Mouse (Mus musculus) adipocyte (in vitro differentiated cells): Measurements from ENCODE around the gene Fbxw2.
A peak's percentile ranks its signal among the peaks of the same experiment; 100 is the strongest.
"Not testable (repeated sequence)": the region's sequence is repeated elsewhere in the genome, so short reads cannot be mapped to it uniquely, and the experiment has no call there.

Experiments used
- DNase-seq: peaks from one replicate; pipeline ENCODE4 v3.0.0-alpha.2; 2016; ENCODE audit warnings: low spot score

The Fbxw2 gene

GRCm38 (mm10) chr2:34773673-34774072 is 52.4 kb downstream of the Fbxw2 start:
- DNase-seq = no peak

- peak; percentile 58 for DNase-seq
These were observed 53.6 kb downstream of the Fbxw2 start for GRCm38 (mm10) chr2:34772252-34773235.

DNA sequence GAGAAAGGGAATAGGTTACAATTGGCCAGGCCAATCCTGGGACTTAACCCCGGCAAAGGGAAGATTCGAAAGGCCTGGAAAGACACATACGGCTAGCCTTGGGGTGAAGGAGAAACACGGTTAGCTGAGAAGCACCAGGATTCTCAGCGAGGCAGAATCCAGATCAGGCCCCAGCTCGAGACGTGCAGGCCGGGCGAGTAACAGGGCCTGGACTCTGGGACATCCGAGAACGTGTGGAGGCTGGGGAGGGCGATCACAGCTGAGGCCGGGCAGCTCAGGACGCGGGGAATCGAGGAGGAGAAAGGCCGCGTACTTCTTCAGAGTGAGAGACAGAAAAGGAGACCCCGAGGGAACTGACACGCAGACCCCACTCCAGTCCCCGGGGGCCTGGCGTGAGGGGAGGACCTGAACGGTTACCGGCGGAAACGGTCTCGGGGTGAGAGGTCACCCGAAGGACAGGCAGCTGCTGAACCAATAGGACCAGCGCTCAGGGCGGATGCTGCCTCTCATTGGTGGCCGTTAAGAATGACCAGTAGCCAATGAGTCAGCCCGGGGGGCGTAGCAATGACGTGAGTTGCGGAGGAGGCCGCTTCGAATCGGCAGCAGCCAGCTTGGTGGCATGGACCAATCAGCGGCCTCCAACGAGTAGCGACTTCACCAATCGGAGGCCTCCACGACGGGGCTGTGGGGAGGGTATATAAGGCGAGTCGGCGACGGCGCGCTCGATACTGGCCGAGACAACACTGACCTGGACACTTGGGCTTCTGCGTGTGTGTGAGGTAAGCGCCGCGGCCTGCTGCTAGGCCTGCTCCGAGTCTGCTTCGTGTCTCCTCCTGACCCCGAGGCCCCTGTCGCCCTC is 54.5 kb downstream of the Fbxw2 start, which contains the start of gene Hspa5:
TSS of gene Hspa5 (plus strand) at position 603 of the 859 bp plus-strand sequence.
- peak; percentile 100 for DNase-seq

DNA sequence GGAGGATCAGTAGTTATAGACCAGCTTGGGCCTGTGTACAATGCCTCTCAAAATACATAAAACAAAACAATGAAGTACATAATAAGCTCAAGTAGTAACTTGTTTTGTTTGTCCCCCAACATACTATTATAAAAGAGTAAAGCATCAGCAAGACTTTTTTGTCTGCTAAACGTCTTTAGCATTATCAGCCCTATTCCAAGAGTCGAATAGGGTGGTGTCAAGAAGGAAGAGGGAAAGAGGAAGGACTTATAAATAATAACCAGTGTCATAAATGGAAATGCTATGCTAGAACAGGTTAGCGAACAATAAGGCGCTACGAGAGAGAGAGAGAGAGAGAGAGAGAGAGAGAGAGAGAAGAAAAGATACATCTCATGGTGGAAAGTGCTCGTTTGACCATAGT is 55.2 kb downstream of the Fbxw2 start:
- DNase-seq = no peak

- no peak for DNase-seq
These were observed 56.1 kb downstream of the Fbxw2 start for GRCm38 (mm10) chr2:34770049-34770448.

- DNase-seq = no peak
These were observed 61.3 kb downstream of the Fbxw2 start for GRCm38 (mm10) chr2:34764801-34765200.

GRCm38 (mm10) chr2:34762872-34763271 is 63.2 kb downstream of the Fbxw2 start:
- DNase-seq = no peak

DNA sequence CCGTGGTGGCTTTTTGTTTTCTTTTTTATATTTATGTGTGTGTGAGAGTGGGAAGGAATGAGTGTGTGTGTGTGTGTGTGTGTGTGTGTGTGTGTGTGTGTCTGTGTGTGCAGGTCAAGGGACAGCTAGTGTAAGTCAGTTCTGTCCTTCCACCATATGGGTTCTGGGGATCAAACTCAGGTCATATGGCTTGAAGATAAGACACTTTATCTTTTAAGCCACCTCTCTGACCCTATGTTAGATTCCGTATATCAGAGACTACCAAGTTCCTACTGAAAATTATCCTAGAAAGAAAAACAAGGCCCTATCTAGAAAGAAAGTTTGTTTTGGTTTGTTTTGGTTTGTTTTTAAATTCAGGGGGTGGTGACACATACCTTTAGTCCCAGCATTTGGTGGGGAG is 63.9 kb downstream of the Fbxw2 start:
- DNase-seq = no peak

DNA sequence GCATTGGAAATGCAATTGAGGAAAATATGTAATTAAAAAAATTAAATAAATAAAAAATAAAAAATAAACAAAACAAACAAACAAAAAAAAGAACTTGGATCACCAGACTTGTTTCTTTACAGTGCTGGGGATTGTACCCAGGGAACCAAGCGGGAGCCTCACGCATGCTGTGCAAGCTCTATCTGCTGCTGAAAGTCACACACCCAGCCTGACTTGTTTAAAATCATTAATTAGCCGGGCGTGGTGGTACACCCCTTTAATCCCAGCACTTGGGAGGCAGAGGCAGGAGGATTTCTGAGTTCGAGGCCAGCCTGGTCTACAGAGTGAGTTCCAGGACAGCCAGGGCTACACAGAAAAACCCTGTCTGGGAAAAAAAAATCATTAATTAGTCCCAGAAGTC is 64.8 kb downstream of the Fbxw2 start:
- DNase-seq = not testable (repeated sequence)

GRCm38 (mm10) chr2:34757341-34757740 is 68.8 kb downstream of the Fbxw2 start:
- no peak for DNase-seq

GRCm38 (mm10) chr2:34754551-34755358 is 71.4 kb downstream of the Fbxw2 start, which contains the start of gene Gapvd1:
Gene Gapvd1 (minus strand): TSS chr2:34755232.
- peak; percentile 56 for DNase-seq
